ENCODE assay signal across 24 mouse cellular contexts in the genomic region with DNA sequence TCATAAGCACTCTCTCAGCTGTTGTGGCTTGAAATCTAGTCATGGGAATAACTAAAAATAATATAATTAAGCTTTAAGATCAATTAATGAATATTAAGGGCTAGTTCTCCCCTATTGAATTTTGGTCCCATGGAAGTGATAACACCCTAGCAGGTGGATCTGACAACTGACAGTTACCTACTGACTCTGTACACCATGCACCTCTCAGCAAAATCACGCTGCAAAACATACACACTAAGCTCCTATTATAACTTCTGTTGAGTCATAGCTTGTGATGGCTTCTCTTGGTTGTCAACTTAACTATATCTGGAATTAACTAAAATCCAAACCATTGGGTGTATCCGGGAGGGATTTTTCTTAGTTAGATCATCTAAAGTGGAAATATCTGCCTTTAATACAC.
"Had no signal": no experiment of that assay in that cellular context is flagged by ENCODE, and none has a peak within 500 bp of the region (broad histone marks: within the 10 kb centered on the region; RNA-seq: fewer than 3 reads in every experiment).

No protein-coding gene starts in this region.

- H3K4me2 ChIP-seq: embryonic facial prominence, embryonic 12.5 days; embryonic facial prominence, embryonic 13.5 days; embryonic facial prominence, embryonic 15.5 days; forebrain, embryonic 12.5 days; forebrain, embryonic 13.5 days; forebrain, embryonic 15.5 days had no signal

- H3K4me3 ChIP-seq: embryonic facial prominence, embryonic 10.5 days; embryonic facial prominence, embryonic 12.5 days; embryonic facial prominence, embryonic 13.5 days; embryonic facial prominence, embryonic 15.5 days; erythroblast, embryonic 14.5 days; forebrain, embryonic 10.5 days; forebrain, embryonic 12.5 days; forebrain, embryonic 13.5 days; forebrain, embryonic 15.5 days; gastrocnemius, adult 2 months had no signal

- DNase-seq: cerebellum, adult 18-20 months; cerebellum, adult 2 months; cerebellum, adult 8-10 months; cerebellum, adult 9-10 months; cerebellum, adult 9-11 months; cerebellum, postnatal 14 days; cerebellum, postnatal 25 days; cerebellum, postnatal 36 days; embryo, embryonic 11 days; forebrain, postnatal 0 days; gastrocnemius, adult 2 months; gastrocnemius, postnatal 10 days; gastrocnemius, postnatal 14 days; gastrocnemius, postnatal 25 days; gastrocnemius, postnatal 36 days had no signal

- H3K9ac ChIP-seq: embryonic facial prominence, embryonic 12.5 days; embryonic facial prominence, embryonic 13.5 days; embryonic facial prominence, embryonic 15.5 days; forebrain, embryonic 12.5 days; forebrain, embryonic 13.5 days; forebrain, embryonic 15.5 days; forebrain, postnatal 0 days had no signal

- H3K27ac ChIP-seq: embryonic facial prominence, embryonic 10.5 days; embryonic facial prominence, embryonic 12.5 days; embryonic facial prominence, embryonic 13.5 days; embryonic facial prominence, embryonic 15.5 days; forebrain, embryonic 10.5 days; forebrain, embryonic 12.5 days; forebrain, embryonic 13.5 days; forebrain, embryonic 15.5 days; gastrocnemius, adult 2 months had no signal

- H3K27me3 ChIP-seq: embryonic facial prominence, embryonic 12.5 days; embryonic facial prominence, embryonic 13.5 days; embryonic facial prominence, embryonic 15.5 days; forebrain, embryonic 12.5 days; forebrain, embryonic 13.5 days; forebrain, embryonic 15.5 days had no signal

- H3K9me3 ChIP-seq: embryonic facial prominence, embryonic 10.5 days; embryonic facial prominence, embryonic 12.5 days; embryonic facial prominence, embryonic 13.5 days; embryonic facial prominence, embryonic 15.5 days; forebrain, embryonic 10.5 days; forebrain, embryonic 12.5 days; forebrain, embryonic 13.5 days; forebrain, embryonic 15.5 days had no signal

- H3K4me1 ChIP-seq: embryonic facial prominence, embryonic 10.5 days; embryonic facial prominence, embryonic 12.5 days; embryonic facial prominence, embryonic 13.5 days; embryonic facial prominence, embryonic 15.5 days; forebrain, embryonic 10.5 days; forebrain, embryonic 12.5 days; forebrain, embryonic 13.5 days; forebrain, embryonic 15.5 days had no signal

- H3K36me3 ChIP-seq: embryonic facial prominence, embryonic 10.5 days; embryonic facial prominence, embryonic 12.5 days; embryonic facial prominence, embryonic 13.5 days; embryonic facial prominence, embryonic 15.5 days; forebrain, embryonic 10.5 days; forebrain, embryonic 12.5 days; forebrain, embryonic 15.5 days had no signal
